Mouse (Mus musculus) lung, postnatal 0 days (tissue): ENCODE data around the gene Gm6763.
"Not testable (repeated sequence)": the region's sequence is repeated elsewhere in the genome, so short reads cannot be mapped to it uniquely, and the experiment has no call there.

Experiments
- CTCF ChIP-seq: IDR thresholded peaks from 2 replicates; pipeline ENCODE4 v1.5.1; 2016; ENCODE audit warnings: antibody characterized with exemption, mild to moderate bottlenecking
- EP300 ChIP-seq: IDR thresholded peaks from 2 replicates; pipeline ENCODE4 v1.6.1; 2016; ENCODE audit warnings: antibody characterized with exemption, mild to moderate bottlenecking, control low read depth

GRCm38 (mm10) chr10:104168215-104168614, 16.9 kb downstream of the Gm6763 start, which contains the start of gene Gm21304:
- not testable (repeated sequence) for TF ChIP-seq CTCF, EP300
